Mouse (Mus musculus): ENCODE data around the gene Vac14.

GRCm38 (mm10) chr8:110716075-110716474 lies 97.7 kb downstream of the Vac14 start:
- TF ChIP-seq POLR2A (IDR thresholded peaks at IDR 0.05; ENCODE audit: insufficient read length, low read depth): peak; percentile 79
- peak; percentile 89 for TF ChIP-seq CEBPB (IDR thresholded peaks at IDR 0.05; ENCODE audit: insufficient read depth, poor library complexity, severe bottlenecking)
- TF ChIP-seq POLR2AphosphoS2 (IDR thresholded peaks at IDR 0.05; ENCODE audit: insufficient read length, low read depth): peak; percentile 91
- peak; percentile 1 for TF ChIP-seq TCF12 (IDR thresholded peaks at IDR 0.05; ENCODE audit: insufficient read depth, poor library complexity, severe bottlenecking)

Data from myocyte (in vitro differentiated cells).